Mouse (Mus musculus): Measurements from ENCODE around the gene Myo1h. TPM values are rescaled to one million over a fixed set of nuclear protein-coding genes. Genes with fewer than 3 reads are reported as not detected.
A peak's percentile ranks its signal among the peaks of the same experiment; 100 is the strongest.

Myo1h gene
- polyA plus RNA-seq, 2 experiments: 0.19 to 0.44 TPM

DNA sequence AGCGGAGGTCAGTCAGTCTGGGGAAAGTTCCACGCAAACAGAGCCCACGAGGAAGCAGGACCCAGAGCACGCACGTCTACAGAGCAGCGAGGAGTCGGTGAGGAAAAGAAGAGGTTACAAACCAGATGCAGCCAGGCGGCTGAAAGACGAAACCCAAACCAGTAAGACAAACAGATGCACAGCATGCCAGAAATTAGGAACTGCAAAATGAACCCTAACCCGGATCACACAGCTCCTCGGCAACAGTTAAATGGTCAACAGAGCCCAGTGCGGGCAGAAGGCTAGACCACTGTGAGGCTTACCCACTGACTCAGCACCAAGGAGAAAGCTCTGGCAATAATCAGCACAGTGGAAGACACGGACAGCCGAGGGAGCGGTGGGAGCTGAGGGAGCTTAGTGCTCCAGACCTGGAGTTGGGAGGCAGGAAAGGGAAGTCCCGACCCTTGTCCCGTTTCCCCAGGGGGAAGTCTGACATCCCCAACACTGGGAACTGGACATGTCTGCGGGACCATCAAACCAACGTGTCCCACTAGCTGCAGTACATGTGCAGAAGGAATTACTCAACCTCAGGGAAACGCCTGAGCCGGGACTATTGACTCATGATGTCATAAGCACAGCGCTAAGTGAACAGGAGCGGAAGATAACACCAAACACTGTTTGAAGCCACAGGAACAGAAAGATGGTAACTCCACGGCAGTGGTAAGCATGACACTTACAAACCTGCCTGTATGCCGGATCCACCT lies 82.9 kb downstream of the Myo1h start:
- Histone ChIP-seq H3K27me3 (ENCODE audit: control insufficient read depth, insufficient read depth, low read length) (no peaks in the 10 kb centered on the region), H3K9ac (replicated peaks) (peak overlapping the region; percentile 37; the same call in 1 of the 2 replicates), H3K4me1 (replicated peaks; ENCODE audit: control insufficient read depth in 2 of 2, insufficient read depth in 2 of 2, low read length in 1 of 2) (peaks cover 37 to 40% of the 10 kb centered on the region in 2 experiments), H3K4me2 (ENCODE audit: low read depth) (peak overlapping the region; percentile 53), H3K9me3 (ENCODE audit: control insufficient read depth, low read length) (no peaks in the 10 kb centered on the region), H3K36me3 (replicated peaks; ENCODE audit: control insufficient read depth, insufficient read depth, low read depth) (peaks cover 19% of the 10 kb centered on the region), H3K4me3 (ENCODE audit: insufficient read depth in 1 of 2, low read depth in 2 of 2, low read length in 2 of 2) (no peak overlapping the region), H3K27ac (peak overlapping the region; percentile 30)
- TF ChIP-seq CTCF (IDR thresholded peaks at IDR 0.05; ENCODE audit: low read depth): no peak
- no peak; the same call in 1 of the 2 replicates for TF ChIP-seq EP300 (IDR thresholded peaks at IDR 0.05; ENCODE audit: low read depth)
- ATAC-seq (ENCODE audit: insufficient read depth): peak; percentile 3; the same call in 1 of the 2 replicates
- 15% methylated on average over 25 of the region's 25 CpGs for WGBS (ENCODE audit: insufficient replicate concordance)
- no peak for DNase-seq (ENCODE audit: low read depth in 3 of 3, low spot score in 3 of 3)

DNA sequence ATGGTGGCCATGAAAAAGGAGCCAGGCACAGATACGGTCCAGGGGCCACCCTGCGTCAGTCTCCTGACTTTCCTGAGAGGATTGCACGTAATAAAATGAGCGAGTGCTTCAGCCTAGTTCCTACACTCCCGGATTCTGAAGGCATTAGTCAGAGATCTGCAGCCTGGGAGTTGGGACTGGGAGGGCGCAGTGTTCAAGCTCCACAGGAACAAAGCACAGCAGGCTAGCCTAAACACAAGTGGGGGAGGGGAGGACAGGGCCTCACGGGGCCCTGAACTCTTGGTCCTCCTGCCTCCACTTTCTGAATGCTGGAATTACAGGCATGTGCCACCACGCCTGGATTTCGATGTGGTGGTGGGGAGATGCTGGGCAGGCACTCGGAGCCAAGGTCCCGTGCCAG lies 83.6 kb downstream of the Myo1h start:
- 61% methylated on average over 11 of the region's 11 CpGs for WGBS (ENCODE audit: insufficient replicate concordance)
- DNase-seq (ENCODE audit: low read depth in 3 of 3, low spot score in 3 of 3) (no peak), ATAC-seq (ENCODE audit: insufficient read depth) (no peak)
- Histone ChIP-seq H3K4me1 (replicated peaks; ENCODE audit: control insufficient read depth in 2 of 2, insufficient read depth in 2 of 2, low read length in 1 of 2) (peaks cover 38 to 44% of the 10 kb centered on the region in 2 experiments), H3K27ac (no peak overlapping the region), H3K4me2 (ENCODE audit: low read depth) (no peak overlapping the region; the same call in 1 of the 2 replicates), H3K27me3 (ENCODE audit: control insufficient read depth, insufficient read depth, low read length) (no peaks in the 10 kb centered on the region), H3K9ac (replicated peaks) (no peak overlapping the region; the same call in 1 of the 2 replicates), H3K9me3 (ENCODE audit: control insufficient read depth, low read length) (no peaks in the 10 kb centered on the region), H3K36me3 (replicated peaks; ENCODE audit: control insufficient read depth, insufficient read depth, low read depth) (peaks cover 17% of the 10 kb centered on the region), H3K4me3 (ENCODE audit: insufficient read depth in 1 of 2, low read depth in 2 of 2, low read length in 2 of 2) (no peak overlapping the region)
- TF ChIP-seq EP300 (IDR thresholded peaks at IDR 0.05; ENCODE audit: low read depth): no peak
- TF ChIP-seq CTCF (IDR thresholded peaks at IDR 0.05; ENCODE audit: low read depth): no peak

DNA sequence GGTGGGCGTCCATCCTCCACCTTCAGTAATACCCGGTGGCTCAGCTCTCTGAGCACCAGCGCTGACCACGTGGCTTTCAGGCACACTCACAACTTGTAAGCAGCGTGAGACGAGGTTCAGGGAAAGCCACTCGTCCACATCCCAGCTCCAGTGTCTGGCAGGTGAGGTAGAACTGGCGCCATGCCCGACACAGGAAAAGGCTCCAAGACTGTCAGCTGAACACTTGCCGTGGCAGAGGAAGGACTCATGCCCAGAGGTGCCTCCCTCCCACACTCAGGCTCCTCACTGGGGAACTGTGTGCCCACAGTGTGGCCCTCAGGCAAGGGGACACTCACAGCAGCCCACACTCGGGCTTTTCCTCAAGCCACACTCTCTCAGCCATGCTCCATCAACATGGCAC lies 84.2 kb downstream of the Myo1h start:
- H3K9ac ChIP-seq (replicated peaks): no peak overlapping the region
- H3K4me1 ChIP-seq (replicated peaks; ENCODE audit: control insufficient read depth in 2 of 2, insufficient read depth in 2 of 2, low read length in 1 of 2): peaks cover 42 to 50% of the 10 kb centered on the region in 2 experiments
- TF ChIP-seq EP300 (IDR thresholded peaks at IDR 0.05; ENCODE audit: low read depth) (no peak), CTCF (IDR thresholded peaks at IDR 0.05; ENCODE audit: low read depth) (no peak)
- WGBS (ENCODE audit: insufficient replicate concordance): 70% methylated on average over 11 of the region's 11 CpGs
- no peak overlapping the region for H3K4me2 ChIP-seq (ENCODE audit: low read depth)
- ATAC-seq (ENCODE audit: insufficient read depth): no peak
- no peaks in the 10 kb centered on the region for H3K27me3 ChIP-seq (ENCODE audit: control insufficient read depth, insufficient read depth, low read length)
- H3K4me3 ChIP-seq (ENCODE audit: insufficient read depth in 1 of 2, low read depth in 2 of 2, low read length in 2 of 2): no peak overlapping the region
- H3K36me3 ChIP-seq (replicated peaks; ENCODE audit: control insufficient read depth, insufficient read depth, low read depth): peaks cover 13% of the 10 kb centered on the region
- DNase-seq (ENCODE audit: low read depth in 3 of 3, low spot score in 3 of 3): no peak
- H3K27ac ChIP-seq: no peak overlapping the region
- H3K9me3 ChIP-seq (ENCODE audit: control insufficient read depth, low read length): no peaks in the 10 kb centered on the region

DNA sequence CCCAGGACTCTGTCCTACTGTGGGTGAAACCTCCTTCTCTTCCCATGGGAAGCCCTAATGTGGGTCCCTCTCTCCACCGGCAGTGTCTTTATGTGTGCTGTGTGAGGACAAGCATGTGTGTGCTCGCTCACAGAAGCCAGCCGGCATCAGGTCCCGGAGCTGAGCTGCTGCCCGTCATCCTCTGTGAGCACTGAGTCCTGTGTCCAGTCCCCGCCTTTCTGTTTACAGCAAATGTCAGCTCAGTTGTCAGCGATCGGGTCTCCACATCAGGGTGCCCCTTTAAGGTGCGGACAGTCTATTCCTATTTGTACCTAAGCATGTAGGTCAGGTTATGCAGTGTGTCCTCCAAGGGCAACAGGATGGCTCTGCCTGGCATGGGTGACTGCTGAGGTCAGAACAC lies 84.6 kb downstream of the Myo1h start:
- DNase-seq (ENCODE audit: low read depth in 3 of 3, low spot score in 3 of 3) (no peak), ATAC-seq (ENCODE audit: insufficient read depth) (no peak)
- Histone ChIP-seq H3K4me1 (replicated peaks; ENCODE audit: control insufficient read depth in 2 of 2, insufficient read depth in 2 of 2, low read length in 1 of 2) (peaks cover 46 to 54% of the 10 kb centered on the region in 2 experiments), H3K4me2 (ENCODE audit: low read depth) (no peak overlapping the region), H3K27me3 (ENCODE audit: control insufficient read depth, insufficient read depth, low read length) (no peaks in the 10 kb centered on the region), H3K4me3 (ENCODE audit: insufficient read depth in 1 of 2, low read depth in 2 of 2, low read length in 2 of 2) (no peak overlapping the region), H3K36me3 (replicated peaks; ENCODE audit: control insufficient read depth, insufficient read depth, low read depth) (peaks cover 13% of the 10 kb centered on the region), H3K9ac (replicated peaks) (no peak overlapping the region), H3K27ac (no peak overlapping the region), H3K9me3 (ENCODE audit: control insufficient read depth, low read length) (no peaks in the 10 kb centered on the region)
- 78% methylated on average over 9 of the region's 9 CpGs for WGBS (ENCODE audit: insufficient replicate concordance)
- TF ChIP-seq CTCF (IDR thresholded peaks at IDR 0.05; ENCODE audit: low read depth) (no peak), EP300 (IDR thresholded peaks at IDR 0.05; ENCODE audit: low read depth) (no peak)

DNA sequence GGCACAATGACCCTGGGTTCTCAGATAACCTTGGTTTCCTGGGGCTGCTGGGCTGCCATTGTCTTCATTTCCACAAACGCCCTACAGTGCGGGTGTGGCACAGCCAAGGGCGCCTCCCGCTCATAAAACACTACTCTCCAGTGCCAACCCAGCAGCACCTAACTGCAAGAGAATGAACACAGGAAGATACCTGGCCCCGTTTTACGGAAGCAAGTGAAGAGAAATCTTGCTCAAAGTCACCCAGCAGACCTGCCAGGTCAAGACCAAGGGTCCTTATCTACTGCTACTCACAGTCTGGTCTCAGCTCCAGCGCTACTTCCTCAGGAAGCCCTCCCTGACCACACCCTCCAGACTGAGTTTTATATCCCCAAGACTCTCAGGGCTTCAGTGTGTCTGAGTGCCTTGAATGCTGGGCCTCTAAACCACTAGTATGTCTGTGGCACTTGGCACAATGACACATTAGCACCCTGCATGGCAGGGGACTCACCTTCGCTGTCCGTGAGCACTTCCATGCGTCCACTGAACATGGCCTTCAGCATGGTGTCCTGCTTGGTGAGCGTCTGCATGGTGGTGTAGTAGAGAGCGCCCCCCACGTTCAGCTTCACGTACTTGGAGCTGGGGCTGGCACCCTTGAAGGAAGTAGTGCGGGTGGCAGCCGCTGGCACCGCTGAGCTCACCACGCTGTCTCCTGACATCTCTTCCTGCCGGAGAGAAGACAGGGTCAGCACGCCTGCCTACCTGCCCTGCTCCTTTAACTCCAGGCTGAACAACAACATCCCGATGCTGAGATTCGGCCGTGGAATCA lies 85.6 kb downstream of the Myo1h start:
- Histone ChIP-seq H3K4me2 (ENCODE audit: low read depth) (peak overlapping the region; percentile 47), H3K4me1 (replicated peaks; ENCODE audit: control insufficient read depth in 2 of 2, insufficient read depth in 2 of 2, low read length in 1 of 2) (peaks cover 54 to 62% of the 10 kb centered on the region in 2 experiments), H3K36me3 (replicated peaks; ENCODE audit: control insufficient read depth, insufficient read depth, low read depth) (peaks cover 10% of the 10 kb centered on the region), H3K4me3 (ENCODE audit: insufficient read depth in 1 of 2, low read depth in 2 of 2, low read length in 2 of 2) (no peak overlapping the region), H3K9ac (replicated peaks) (no peak overlapping the region), H3K27me3 (ENCODE audit: control insufficient read depth, insufficient read depth, low read length) (no peaks in the 10 kb centered on the region), H3K27ac (no peak overlapping the region; the same call in 1 of the 2 replicates), H3K9me3 (ENCODE audit: control insufficient read depth, low read length) (no peaks in the 10 kb centered on the region)
- peak; percentile 31; the same call in 1 of the 2 replicates for TF ChIP-seq CTCF (IDR thresholded peaks at IDR 0.05; ENCODE audit: low read depth)
- TF ChIP-seq EP300 (IDR thresholded peaks at IDR 0.05; ENCODE audit: low read depth): no peak
- peak; percentile 47 for ATAC-seq (ENCODE audit: insufficient read depth)
- WGBS (ENCODE audit: insufficient replicate concordance): 20% methylated on average over 23 of the region's 23 CpGs
- no peak for DNase-seq (ENCODE audit: low read depth in 3 of 3, low spot score in 3 of 3)

Measured in liver, embryonic 14.5 days (tissue).